Mouse (Mus musculus) MN1 (cell line): Measurements from ENCODE around the gene Yju2.
"Not testable (repeated sequence)": the region's sequence is repeated elsewhere in the genome, so short reads cannot be mapped to it uniquely, and the experiment has no call there.

Experiments used
- DNase-seq: peaks from one replicate; pipeline ENCODE4 v3.0.0-alpha.2; 2016; ENCODE audit warnings: low spot score

Gene Yju2

DNA sequence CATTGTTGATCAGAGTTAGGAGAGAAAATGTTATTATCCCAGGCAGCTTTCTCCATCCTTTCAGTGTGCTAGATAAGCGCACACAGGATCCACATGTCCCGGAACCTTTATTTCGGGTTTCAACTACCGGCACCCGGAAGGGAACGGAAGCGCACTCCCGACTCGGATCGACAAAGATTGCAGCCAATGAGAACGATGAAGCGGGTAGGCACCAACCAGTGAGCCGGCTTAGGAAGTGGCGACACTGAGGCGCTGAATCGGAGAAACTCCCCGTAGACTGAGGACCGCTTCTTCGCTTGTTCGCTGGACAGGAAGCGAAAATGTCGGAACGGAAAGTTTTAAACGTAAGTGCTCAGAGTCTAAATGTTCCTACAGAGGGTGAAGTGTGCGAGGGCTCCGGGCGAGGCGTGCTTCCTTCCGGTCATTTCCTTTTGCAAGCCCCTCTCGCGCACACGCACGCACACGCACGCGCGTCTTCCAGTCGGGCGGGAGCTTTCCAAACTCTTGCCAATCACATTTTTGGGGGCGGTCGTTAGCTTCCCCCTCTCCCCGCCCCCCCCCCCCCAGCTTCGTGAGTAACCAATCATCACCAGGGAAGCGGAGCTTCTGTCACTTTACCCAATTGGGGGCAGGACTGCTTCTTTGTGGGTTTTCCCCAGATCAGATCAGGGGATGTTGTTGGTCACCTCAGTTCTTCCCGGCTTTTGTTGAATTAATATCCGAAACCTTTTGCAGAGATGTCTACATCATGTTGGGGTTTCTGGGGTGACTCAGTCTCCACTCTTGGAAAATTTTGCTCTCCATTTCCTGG, at the start of gene Yju2:
Yju2 (plus strand) TSS at position 182 of the 811 bp plus-strand sequence.
- peak; percentile 99 for DNase-seq

DNA sequence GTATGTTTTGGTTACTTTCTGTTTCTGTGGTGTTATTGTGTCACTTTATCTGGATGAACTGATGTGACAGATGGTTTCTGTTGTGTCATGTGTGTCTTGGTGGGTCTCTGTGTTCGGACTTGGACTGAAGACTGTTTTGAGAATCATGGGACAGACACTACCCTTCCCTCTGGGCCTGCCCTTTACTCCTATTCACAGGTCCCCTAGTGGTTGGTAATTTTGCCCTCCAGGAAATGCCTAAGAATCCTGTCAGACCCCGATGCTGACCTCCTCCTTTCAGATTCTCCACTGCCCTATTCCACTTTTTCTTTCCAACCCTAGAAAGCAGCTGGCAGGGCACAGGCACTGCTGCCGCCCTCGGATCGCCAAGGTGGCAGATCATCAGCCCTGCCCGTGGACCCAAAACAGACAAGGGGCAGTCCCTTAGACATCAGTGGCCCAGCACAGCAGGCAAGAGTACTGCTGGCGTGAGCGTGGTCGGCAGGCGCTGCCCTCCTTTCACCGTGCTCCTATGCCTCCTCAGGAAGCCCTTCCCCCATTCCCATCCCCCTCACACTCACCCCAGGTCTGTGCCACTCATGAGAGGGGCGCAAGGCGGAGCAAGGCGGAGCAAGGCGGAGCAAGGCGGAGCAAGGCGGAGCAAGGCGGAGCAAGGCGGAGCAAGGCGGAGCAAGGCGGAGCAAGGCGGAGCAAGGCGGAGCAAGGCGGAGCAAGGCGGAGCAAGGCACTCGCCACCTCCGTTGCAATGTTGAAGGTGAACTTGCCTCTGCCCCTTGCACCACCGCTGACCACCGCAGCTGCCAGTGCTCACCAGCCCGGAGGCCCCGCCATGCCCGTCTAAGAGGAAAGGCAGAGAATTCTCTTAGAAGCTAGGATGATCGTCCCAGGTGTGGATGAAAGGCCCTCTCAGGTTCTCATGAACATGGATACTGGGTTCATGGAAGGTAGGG, 27.1 kb upstream of the Yju2 start:
- peak; percentile 84 for DNase-seq

DNA sequence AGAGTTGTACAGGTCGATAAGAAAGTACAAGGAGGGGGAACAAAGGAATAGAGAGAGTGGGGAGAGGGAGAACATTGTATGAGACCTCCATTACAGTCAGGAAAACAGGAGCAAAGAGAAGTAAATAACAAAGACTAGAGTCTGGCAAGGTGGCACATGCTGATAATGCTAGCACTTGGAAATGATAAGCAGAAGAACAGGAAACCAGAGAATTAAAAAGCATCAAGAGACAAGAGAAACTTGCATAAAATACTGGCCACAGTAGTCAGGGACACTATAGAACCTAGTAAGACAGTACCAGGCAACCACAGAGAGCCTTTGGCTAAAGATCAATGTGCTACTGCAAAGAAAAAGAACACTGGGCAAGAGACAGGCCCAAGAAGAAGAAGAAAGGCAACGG, 26.3 kb upstream of the Yju2 start:
- no peak for DNase-seq

DNA sequence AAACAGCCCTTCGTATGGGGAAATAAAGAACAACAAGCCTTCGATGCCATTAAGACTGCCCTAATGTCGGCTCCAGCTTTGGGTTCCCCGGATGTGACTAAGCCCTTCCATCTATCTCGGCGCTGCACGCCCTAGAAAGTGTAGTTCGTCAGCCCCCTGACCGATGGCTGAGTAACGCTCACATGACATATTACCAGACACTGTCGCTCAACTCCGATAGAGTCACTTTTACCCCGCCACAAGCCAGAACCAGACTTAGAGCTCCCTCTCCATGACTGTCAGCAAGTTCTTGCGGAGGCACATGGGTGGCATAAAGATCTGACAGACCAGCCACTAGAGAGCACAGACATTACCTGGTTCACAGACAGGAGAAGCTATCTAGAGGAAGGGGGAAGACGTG, 25.7 kb upstream of the Yju2 start:
- DNase-seq, result no peak

DNA sequence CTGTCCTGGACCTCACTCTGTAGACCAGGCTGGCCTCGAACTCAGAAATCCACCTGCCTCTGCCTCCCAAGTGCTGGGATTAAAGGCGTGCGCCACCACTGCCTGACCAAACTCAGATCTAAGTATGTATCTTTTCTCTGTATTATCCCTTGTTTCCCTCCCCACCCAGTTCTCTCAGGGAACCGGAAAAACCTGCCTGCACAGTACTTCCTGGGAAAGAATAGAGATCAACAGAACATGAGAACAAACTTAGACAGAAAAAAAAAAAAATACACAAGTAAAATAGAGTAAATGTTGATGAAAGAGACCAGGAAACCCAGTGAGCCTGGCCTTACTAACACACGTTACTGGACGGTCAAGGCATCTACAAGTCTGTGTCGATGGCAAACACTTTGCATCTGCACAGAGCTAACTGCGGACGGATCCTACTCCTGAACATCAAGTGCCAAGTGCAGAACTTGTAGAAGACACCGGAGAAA, 14.5 kb upstream of the Yju2 start:
- not testable (repeated sequence) for DNase-seq

DNA sequence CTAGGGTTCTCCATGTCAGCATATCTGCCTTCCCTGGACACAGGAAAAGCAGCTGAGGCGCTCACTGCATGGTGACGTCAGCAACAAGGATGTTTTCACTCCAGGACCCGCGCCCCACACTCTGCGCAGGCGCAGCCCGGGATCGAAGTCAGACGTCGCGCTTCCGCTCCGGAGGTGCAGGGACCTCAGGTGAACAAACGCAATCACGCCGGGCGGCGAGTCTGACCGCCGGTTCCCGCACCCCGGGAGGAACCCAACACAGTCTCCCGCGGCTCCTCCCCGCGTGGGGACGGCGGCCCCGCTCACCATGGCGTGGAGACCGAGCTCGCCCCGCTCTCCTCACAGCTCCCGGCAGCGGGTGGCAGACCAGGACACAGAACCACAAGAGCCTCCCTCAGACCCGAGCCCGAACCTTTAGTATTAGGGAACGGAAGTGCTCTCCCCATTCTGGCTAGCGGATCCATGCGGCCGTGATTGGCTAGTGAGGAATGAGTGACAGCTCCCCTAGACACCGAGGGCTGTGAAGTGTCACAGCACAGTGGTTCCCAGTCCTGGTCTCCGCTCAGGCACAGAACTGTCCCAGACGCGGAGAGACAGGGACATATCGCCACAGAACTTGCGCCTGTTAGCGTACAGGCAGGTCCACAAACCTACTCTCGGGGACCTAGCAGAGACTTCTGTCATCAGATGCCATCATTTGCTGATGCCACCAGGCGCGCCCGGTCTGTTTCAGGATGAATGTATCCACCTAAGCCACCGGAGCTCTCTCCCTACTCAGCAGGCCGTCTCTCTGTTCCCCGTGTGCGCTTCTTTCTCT, 13.8 kb upstream of the Yju2 start:
- DNase-seq, result peak; percentile 86

DNA sequence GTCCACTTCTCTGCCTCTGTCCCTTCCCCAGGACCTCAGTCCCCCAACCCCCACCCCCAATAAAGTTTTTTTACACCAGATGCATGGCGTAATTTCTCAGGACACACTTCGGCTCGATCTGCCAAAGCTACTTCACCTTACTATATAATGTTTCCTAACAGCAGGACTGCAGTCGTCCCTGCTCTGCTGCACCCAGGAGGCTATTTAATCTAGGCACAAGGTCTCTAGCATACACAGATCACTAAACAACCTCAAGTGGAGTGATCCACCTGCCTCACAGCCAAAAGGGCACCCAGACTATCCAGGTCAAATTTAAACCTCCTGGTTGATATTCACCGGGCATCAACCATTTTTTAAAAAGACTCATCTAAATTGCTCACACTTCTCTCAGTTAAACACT, 13.2 kb upstream of the Yju2 start:
- DNase-seq, result no peak

DNA sequence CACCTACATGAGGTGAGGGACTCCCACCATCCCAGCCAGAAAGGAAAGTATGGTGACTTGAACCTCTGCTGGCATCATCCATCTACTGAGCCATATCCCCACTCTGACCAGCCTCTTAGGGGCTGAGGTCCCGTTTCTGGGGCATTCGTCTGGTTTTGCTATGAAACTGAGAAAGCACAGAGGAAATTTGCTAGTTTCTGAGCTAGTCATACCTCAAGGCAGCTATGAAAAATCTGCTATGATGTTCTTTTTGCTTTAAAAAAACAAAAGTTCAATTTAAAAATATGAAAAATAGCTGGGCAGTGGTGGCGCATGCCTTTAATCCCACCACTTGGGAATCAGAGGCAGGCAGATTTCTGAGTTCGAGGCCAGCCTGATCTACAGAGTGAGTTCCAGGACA, 10.3 kb upstream of the Yju2 start:
- no peak for DNase-seq

DNA sequence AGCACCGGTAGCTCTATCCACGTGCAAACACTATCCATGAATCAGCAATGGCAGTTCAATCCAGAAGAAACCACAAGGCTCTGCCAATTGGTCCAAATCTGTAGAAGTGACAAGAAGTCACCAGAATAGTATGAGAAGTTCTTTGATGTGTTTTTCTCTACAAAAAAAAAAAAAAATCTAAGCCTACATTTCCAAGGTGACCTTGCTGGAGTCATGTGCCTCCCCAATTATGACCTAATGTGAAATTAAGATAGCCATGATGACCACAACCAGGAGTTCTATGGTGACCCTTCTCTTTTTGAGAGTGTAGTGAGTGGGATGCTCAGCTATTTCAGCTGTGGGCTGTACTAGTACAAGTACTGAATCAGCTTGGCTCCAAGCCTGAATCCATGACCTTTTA, 9.5 kb upstream of the Yju2 start, which contains the start of gene Zfp119b:
Zfp119b (minus strand) TSS at position 101 of the 400 bp plus-strand sequence.
- DNase-seq, result no peak

DNA sequence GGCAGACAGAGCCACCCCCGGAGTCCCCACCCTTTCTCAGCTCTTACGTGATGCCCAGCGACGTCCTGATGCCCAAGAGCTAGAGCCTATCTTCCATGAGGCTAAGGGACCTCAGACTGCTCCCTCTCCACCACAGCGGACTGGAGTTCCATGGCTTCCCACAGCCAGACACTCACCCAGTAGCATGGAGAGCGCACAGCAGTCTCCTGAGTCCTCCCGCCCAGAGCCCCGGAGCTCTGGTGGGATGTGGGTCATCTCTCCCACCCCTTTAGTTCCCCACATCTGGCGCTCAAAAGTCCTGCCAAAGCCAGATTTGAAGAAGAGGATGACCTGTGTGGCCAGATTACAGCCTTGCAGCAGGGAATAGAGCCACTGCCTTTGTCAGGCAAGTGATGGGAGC, 8.3 kb upstream of the Yju2 start:
- DNase-seq, result no peak

DNA sequence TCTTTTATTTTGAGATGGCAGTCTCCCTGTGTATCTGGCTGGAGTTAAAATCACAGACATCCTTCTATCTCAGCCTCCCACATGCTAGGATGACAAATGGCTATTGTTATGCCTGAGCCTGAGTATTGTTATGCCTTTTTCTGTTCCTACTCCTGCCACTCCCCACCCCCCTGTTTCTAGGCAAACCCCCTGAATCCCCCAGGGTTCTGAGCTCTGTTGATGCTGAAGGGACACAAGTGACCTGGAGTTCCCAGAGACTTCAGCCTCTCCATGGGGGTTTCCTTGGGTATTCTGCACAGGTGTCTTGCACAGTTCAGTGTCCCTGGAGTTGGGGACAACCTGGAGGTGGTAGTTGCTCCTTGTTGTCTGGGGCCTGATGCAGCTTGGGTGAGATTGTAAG, 6.9 kb upstream of the Yju2 start:
- no peak for DNase-seq

DNA sequence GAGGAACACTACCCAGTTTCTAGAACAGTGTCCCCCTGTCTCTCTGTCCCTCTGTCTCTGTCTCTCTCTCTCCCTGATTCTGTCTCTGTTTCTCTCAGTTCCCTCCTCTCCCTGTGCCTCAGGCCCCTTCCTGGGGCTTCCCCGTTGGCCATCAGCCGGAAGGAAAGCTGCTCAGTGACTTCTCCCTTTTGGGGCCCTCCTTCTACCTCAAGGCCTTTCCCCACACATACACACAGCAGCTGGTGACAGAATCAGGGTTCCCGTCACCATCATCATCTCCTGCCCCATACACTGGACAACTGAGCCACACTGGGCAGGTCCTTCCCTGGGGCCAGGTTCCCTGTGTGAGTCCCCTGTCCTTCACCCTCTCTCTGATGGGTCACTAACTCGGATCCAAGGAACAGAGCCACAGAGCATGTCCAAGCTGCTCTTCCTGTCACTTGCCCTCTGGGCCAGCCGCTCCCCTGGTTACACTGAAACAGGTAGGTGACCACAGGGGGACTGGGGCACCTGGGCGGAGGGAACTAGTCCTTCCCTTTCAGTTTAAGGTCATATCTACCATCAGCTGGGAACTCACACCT, 6.4 kb upstream of the Yju2 start, which contains the start of gene Ebi3:
Ebi3 (plus strand) TSS at position 194 of the 581 bp plus-strand sequence.
- no peak for DNase-seq

DNA sequence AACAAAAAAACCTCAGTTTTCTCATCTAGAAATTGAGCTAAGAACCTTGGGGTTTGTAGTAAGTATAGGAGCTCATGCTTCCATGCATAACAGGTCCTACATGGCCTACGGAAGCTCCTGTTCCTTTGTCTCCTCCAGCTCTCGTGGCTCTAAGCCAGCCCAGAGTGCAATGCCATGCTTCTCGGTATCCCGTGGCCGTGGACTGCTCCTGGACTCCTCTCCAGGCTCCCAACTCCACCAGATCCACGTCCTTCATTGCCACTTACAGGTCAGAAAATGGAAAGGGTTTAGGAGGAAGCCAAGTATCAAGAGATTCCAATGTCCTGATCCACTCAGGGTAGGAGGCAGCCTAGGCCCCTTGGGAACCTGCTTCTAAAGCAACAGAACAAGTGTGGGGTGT, 5.1 kb upstream of the Yju2 start:
- no peak for DNase-seq

DNA sequence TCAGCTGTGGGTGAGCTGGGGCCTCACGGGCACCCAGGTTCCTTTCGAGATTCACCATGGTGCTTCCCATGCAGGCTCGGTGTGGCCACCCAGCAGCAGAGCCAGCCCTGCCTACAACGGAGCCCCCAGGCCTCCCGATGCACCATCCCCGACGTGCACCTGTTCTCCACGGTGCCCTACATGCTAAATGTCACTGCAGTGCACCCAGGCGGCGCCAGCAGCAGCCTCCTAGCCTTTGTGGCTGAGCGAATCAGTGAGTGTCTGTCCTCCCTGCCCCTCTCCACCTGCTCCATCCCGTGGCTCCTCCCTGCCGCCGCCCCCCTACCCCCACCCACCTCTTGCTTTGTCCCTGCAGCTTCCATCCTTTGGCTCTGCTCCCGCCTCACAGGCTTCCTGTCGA, 4.7 kb upstream of the Yju2 start:
- no peak for DNase-seq

DNA sequence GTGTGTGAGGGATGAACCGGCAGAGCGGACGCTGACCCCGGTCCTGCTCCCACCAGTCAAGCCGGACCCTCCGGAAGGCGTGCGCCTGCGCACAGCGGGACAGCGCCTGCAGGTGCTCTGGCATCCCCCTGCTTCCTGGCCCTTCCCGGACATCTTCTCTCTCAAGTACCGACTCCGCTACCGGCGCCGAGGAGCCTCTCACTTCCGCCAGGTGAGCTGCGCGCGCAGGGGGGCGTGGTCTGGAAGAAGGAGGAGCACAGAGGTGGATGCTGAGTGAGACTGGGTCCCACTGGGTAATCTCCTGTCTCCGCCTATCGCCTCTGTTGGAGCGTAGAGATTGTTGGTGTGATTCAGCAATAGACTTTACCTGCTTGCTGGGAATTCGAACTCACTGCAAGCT, 2.8 kb upstream of the Yju2 start:
- DNase-seq, result no peak

DNA sequence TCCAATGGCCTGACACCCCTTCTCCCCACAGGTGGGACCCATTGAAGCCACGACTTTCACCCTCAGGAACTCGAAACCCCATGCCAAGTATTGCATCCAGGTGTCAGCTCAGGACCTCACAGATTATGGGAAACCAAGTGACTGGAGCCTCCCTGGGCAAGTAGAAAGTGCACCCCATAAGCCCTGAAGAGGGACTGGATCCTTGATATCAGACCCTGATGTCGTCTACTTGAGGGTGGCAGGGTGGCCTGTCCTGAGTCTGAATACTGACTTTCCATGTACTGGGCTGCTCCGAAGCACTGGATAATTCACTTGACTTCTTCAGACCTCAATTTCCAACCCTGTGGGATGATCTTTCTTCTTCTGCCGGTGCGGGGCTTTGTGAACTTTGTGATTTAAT, 2.3 kb upstream of the Yju2 start:
- no peak for DNase-seq

DNA sequence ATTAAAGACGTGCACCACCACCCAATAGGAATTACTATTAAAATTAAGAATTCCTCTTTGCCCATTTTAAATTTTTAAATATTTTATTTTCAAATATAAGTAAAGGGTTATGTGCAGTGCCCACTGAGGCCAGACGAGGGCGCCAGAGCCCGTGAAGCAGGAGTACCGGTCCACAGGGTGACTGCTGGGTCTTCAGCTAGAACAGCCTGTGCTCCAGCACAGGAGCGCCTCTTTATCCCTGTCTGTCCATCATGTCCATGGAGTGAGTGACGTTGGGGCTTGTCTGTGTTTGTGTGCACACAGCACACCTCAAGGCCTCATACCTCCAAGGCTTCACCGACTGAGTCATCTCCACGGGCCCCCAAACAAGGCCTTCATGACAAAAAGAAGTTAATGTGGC, 1.7 kb upstream of the Yju2 start:
- peak; percentile 82 for DNase-seq

DNA sequence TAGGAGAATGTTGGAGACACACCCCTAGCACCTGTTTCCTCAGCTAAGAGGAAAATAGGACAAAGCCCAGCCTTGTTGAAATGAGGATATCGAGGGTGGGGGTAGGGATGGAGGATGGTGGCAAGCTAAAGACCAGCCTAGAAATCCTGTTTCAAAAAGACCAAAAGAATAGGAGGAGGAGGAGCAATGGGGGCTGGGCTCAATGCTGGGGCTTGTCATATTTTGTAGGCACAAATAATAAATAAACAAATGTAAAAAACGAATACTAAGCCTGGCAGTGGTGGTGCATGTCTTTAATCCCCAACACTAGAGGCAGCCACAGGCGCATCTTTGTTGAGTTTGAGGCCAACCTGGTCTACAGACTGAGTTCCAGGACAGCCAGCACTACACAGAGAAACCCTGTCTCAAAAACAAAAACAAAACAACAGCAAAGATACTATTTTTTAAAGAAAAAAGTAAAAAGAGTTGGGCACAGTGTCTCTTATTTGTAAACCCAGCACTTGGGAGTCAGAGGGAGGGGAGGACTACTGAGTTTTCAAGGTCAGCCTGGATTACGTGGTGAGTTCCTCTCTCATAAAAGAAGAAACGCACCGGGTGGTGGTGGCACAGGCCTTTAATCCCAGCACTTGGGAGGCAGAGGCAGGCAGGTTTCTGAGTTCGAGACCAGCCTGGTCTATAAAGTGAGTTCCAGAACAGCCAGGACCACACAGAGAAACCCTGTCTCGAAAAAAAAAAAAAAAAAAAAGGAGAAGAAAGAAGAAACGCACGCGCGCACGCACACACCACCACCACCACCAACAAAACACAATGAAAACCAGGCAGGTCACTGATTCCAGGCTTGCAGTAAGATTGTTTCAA, 944 bp upstream of the Yju2 start:
- no peak for DNase-seq

DNA sequence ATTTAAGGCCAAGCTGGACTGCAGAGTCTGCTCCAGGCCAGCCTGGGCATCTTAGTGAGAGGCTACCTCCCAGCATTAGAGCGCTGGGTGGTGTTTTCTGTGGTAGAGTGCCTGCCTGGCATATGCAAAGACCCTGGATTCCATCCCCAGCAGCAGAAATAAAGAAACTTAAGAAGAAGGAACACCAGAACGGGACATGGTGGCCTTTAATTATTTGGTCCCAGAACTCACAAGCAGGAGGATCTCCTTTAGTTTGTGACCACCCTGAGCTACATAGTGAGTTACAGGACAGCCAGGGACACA, 364 bp upstream of the Yju2 start:
- no peak for DNase-seq

DNA sequence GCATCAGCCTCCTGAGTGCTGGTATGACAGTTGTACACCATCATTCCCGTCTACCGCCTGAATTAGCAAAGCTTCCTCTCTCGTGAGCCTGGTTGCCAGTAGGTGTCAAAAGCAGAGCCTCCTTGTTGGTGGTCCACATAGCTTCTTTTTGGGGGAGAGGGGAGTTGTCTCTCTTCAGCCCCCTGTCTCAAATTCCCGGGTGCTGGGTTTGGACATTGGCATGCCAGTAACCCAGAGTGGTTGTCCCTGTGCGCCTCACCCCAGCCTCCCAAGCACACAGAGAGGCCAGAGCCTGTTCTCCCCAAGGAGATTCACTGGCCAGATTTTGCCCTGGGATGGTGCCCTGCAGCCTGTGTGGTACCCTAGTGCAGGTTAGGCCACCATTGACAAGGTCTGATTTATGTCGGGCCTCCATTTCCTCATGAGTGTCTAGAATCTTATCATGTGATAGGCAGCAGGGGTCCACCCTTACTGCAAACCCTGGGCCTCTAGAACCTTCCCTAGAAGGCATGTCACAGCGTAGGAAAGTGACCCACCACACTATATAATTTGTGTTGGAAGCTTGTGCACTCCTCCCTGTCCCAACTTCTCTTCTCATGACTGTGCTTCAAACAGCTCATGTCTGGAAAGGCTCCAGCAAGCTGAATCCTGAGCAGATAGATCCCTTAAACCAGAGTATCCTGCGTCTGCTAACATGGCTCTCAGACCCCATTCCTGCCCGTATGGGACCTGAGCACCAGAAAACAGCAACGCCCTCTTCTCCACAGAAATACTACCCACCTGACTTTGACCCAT, 1.2 kb downstream of the Yju2 start:
- DNase-seq, result no peak
